Mouse (Mus musculus): ENCODE measurements around the gene Paox. TPM values are rescaled to one million over a fixed set of nuclear protein-coding genes. Genes with fewer than 3 reads are reported as not detected.

Paox gene
- 29.8 and 33.4 TPM in 2 replicates for polyA plus RNA-seq (2014; fragmentation: Nextera tagmentation; extraction: Ambion mirVana)

GRCm38 (mm10) chr7:140115583-140116328 is at the start of gene Paox:
Gene Paox (plus strand): TSS chr7:140115799.
- no peaks in the 10 kb centered on the region for H3K27me3 ChIP-seq (ENCODE audit: control insufficient read depth, insufficient read depth, low read length)
- 1% methylated on average over 23 of the region's 23 CpGs for WGBS
- ATAC-seq (ENCODE audit: insufficient number of reproducible peaks, insufficient read depth, low FRiP score, low read depth) = peak; percentile 81
- H3K4me2 ChIP-seq (replicated peaks; ENCODE audit: low read depth, low read length) = peak within 1 kb of the TSS; percentile 91
- H3K9me3 ChIP-seq (ENCODE audit: control insufficient read depth, low read depth, low read length) = no peaks in the 10 kb centered on the region
- H3K9ac ChIP-seq (replicated peaks; ENCODE audit: low read depth, low read length) = peak within 1 kb of the TSS; percentile 78
- H3K36me3 ChIP-seq (ENCODE audit: control insufficient read depth, insufficient read depth, low read length) = peaks cover 10% of the 10 kb centered on the region
- peak within 1 kb of the TSS; percentile 78 for H3K27ac ChIP-seq (ENCODE audit: low read length)
- no peaks in the 10 kb centered on the region for H3K4me1 ChIP-seq (ENCODE audit: control insufficient read depth, insufficient read depth, low read length)
- H3K4me3 ChIP-seq (ENCODE audit: low read depth, low read length) = peak within 1 kb of the TSS; percentile 78

GRCm38 (mm10) chr7:140067397-140067796 is 48.2 kb upstream of the Paox start:
- no peaks in the 10 kb centered on the region for H3K4me1 ChIP-seq (ENCODE audit: control insufficient read depth, insufficient read depth, low read length)

GRCm38 (mm10) chr7:140070042-140070711 is 45.4 kb upstream of the Paox start:
- no peak for ATAC-seq (ENCODE audit: insufficient number of reproducible peaks, insufficient read depth, low FRiP score, low read depth)
- Histone ChIP-seq H3K27me3 (ENCODE audit: control insufficient read depth, insufficient read depth, low read length) (no peaks in the 10 kb centered on the region), H3K36me3 (ENCODE audit: control insufficient read depth, insufficient read depth, low read length) (no peaks in the 10 kb centered on the region), H3K4me3 (ENCODE audit: low read depth, low read length) (peak overlapping the region; percentile 7; the same call in 1 of the 2 replicates), H3K4me2 (replicated peaks; ENCODE audit: low read depth, low read length) (peak overlapping the region; percentile 37), H3K9ac (replicated peaks; ENCODE audit: low read depth, low read length) (no peak overlapping the region; the same call in 1 of the 2 replicates), H3K4me1 (ENCODE audit: control insufficient read depth, insufficient read depth, low read length) (no peaks in the 10 kb centered on the region), H3K9me3 (ENCODE audit: control insufficient read depth, low read depth, low read length) (no peaks in the 10 kb centered on the region), H3K27ac (ENCODE audit: low read length) (no peak overlapping the region)
- 38% methylated on average over 36 of the region's 39 CpGs for WGBS

More at GRCm38 (mm10) chr7:140067397-140067796, 48.2 kb upstream of the Paox start:
- no peak overlapping the region for H3K27ac ChIP-seq (ENCODE audit: low read length)
- ATAC-seq (ENCODE audit: insufficient number of reproducible peaks, insufficient read depth, low FRiP score, low read depth) = no peak
- 65% methylated on average over 6 of the region's 6 CpGs for WGBS
- 0 out of 2 replicates have a peak, but pooled peaks cover 6% of the 10 kb centered on the region for H3K27me3 ChIP-seq (ENCODE audit: control insufficient read depth, insufficient read depth, low read length)
- H3K9me3 ChIP-seq (ENCODE audit: control insufficient read depth, low read depth, low read length) = no peaks in the 10 kb centered on the region
- no peaks in the 10 kb centered on the region for H3K36me3 ChIP-seq (ENCODE audit: control insufficient read depth, insufficient read depth, low read length)
- H3K4me2 ChIP-seq (replicated peaks; ENCODE audit: low read depth, low read length) = no peak overlapping the region
- no peak overlapping the region for H3K4me3 ChIP-seq (ENCODE audit: low read depth, low read length)
- H3K9ac ChIP-seq (replicated peaks; ENCODE audit: low read depth, low read length) = no peak overlapping the region

- Histone ChIP-seq H3K4me3 (ENCODE audit: low read depth, low read length) (no peak overlapping the region), H3K36me3 (ENCODE audit: control insufficient read depth, insufficient read depth, low read length) (no peaks in the 10 kb centered on the region), H3K4me2 (replicated peaks; ENCODE audit: low read depth, low read length) (no peak overlapping the region), H3K27me3 (ENCODE audit: control insufficient read depth, insufficient read depth, low read length) (peaks cover 12% of the 10 kb centered on the region), H3K9me3 (ENCODE audit: control insufficient read depth, low read depth, low read length) (no peaks in the 10 kb centered on the region), H3K27ac (ENCODE audit: low read length) (no peak overlapping the region), H3K9ac (replicated peaks; ENCODE audit: low read depth, low read length) (no peak overlapping the region), H3K4me1 (ENCODE audit: control insufficient read depth, insufficient read depth, low read length) (no peaks in the 10 kb centered on the region)
- 69% methylated on average over 6 of the region's 6 CpGs for WGBS
- no peak for ATAC-seq (ENCODE audit: insufficient number of reproducible peaks, insufficient read depth, low FRiP score, low read depth)
Measured at GRCm38 (mm10) chr7:140077698-140078097, 37.9 kb upstream of the Paox start.

- H3K27me3 ChIP-seq (ENCODE audit: control insufficient read depth, insufficient read depth, low read length) = peaks cover 12% of the 10 kb centered on the region
- no peak overlapping the region for H3K4me3 ChIP-seq (ENCODE audit: low read depth, low read length)
- H3K36me3 ChIP-seq (ENCODE audit: control insufficient read depth, insufficient read depth, low read length) = no peaks in the 10 kb centered on the region
- ATAC-seq (ENCODE audit: insufficient number of reproducible peaks, insufficient read depth, low FRiP score, low read depth) = no peak
- no peak overlapping the region for H3K4me2 ChIP-seq (replicated peaks; ENCODE audit: low read depth, low read length)
- WGBS = 8% methylated on average over 5 of the region's 5 CpGs
- no peak overlapping the region for H3K27ac ChIP-seq (ENCODE audit: low read length)
- H3K9me3 ChIP-seq (ENCODE audit: control insufficient read depth, low read depth, low read length) = no peaks in the 10 kb centered on the region
- no peaks in the 10 kb centered on the region for H3K4me1 ChIP-seq (ENCODE audit: control insufficient read depth, insufficient read depth, low read length)
- H3K9ac ChIP-seq (replicated peaks; ENCODE audit: low read depth, low read length) = no peak overlapping the region
Measured at GRCm38 (mm10) chr7:140078711-140079110, 36.9 kb upstream of the Paox start.

- Histone ChIP-seq H3K9me3 (ENCODE audit: control insufficient read depth, low read depth, low read length) (no peaks in the 10 kb centered on the region), H3K27ac (ENCODE audit: low read length) (no peak overlapping the region), H3K9ac (replicated peaks; ENCODE audit: low read depth, low read length) (no peak overlapping the region), H3K27me3 (ENCODE audit: control insufficient read depth, insufficient read depth, low read length) (peaks cover 12% of the 10 kb centered on the region), H3K4me2 (replicated peaks; ENCODE audit: low read depth, low read length) (peak overlapping the region; percentile 23), H3K4me3 (ENCODE audit: low read depth, low read length) (peak overlapping the region; percentile 11; the same call in 1 of the 2 replicates), H3K36me3 (ENCODE audit: control insufficient read depth, insufficient read depth, low read length) (no peaks in the 10 kb centered on the region), H3K4me1 (ENCODE audit: control insufficient read depth, insufficient read depth, low read length) (no peaks in the 10 kb centered on the region)
- WGBS = 3% methylated on average over 24 of the region's 24 CpGs
- no peak for ATAC-seq (ENCODE audit: insufficient number of reproducible peaks, insufficient read depth, low FRiP score, low read depth)
Measured at GRCm38 (mm10) chr7:140080503-140081156, 35.0 kb upstream of the Paox start.

- WGBS = 20% methylated on average over 20 of the region's 20 CpGs
- H3K36me3 ChIP-seq (ENCODE audit: control insufficient read depth, insufficient read depth, low read length) = no peaks in the 10 kb centered on the region
- ATAC-seq (ENCODE audit: insufficient number of reproducible peaks, insufficient read depth, low FRiP score, low read depth) = no peak
- H3K9ac ChIP-seq (replicated peaks; ENCODE audit: low read depth, low read length) = no peak overlapping the region
- H3K27me3 ChIP-seq (ENCODE audit: control insufficient read depth, insufficient read depth, low read length) = peaks cover 12% of the 10 kb centered on the region
- H3K9me3 ChIP-seq (ENCODE audit: control insufficient read depth, low read depth, low read length) = no peaks in the 10 kb centered on the region
- no peak overlapping the region for H3K4me3 ChIP-seq (ENCODE audit: low read depth, low read length)
- H3K27ac ChIP-seq (ENCODE audit: low read length) = no peak overlapping the region
- no peak overlapping the region for H3K4me2 ChIP-seq (replicated peaks; ENCODE audit: low read depth, low read length)
- H3K4me1 ChIP-seq (ENCODE audit: control insufficient read depth, insufficient read depth, low read length) = no peaks in the 10 kb centered on the region
Measured at GRCm38 (mm10) chr7:140081408-140082241, 34.0 kb upstream of the Paox start.
